Mouse (Mus musculus) forebrain, embryonic 11.5 days (tissue): ENCODE results near the gene Bicral. TPM values are rescaled to one million over a fixed set of nuclear protein-coding genes. Genes with fewer than 3 reads are reported as not detected.

ENCODE experiments used
- ATAC-seq: fragments of 200-750 bp; cut with Nextera tagmentation; replicated peaks from 2 replicates; pipeline ENCODE4 v1.8.0; 2017; ENCODE audit warnings: moderate TSS enrichment; ENCODE audit not compliant: low FRiP score
- DNase-seq: peaks from one replicate; pipeline ENCODE4 v3.0.0-alpha.2; 2017; ENCODE audit warnings: low spot score
- H3K27ac ChIP-seq: fragments of 300-500 bp; sonication (generic); 2 replicates; pipeline ENCODE4 v1.5.1; 2014; ENCODE audit warnings: low read depth, low read length
- H3K27me3 ChIP-seq: fragments of 300-500 bp; sonication (generic); 2 replicates; pipeline ENCODE4 v1.6.1; 2014; ENCODE audit warnings: mild to moderate bottlenecking, low read length, mixed read lengths; ENCODE audit not compliant: control insufficient read depth, insufficient read depth
- H3K36me3 ChIP-seq: fragments of 300-500 bp; sonication (generic); 2 replicates; pipeline ENCODE4 v1.6.1; 2014; ENCODE audit warnings: mild to moderate bottlenecking, low read length, moderate library complexity, mixed read lengths; ENCODE audit not compliant: control insufficient read depth, insufficient read depth
- H3K4me1 ChIP-seq: fragments of 300-500 bp; sonication (generic); replicated peaks from 2 replicates; pipeline ENCODE4 v1.6.1; 2014; ENCODE audit warnings: low read length, mixed read lengths; ENCODE audit not compliant: control insufficient read depth, insufficient read depth
- H3K4me2 ChIP-seq: fragments of 300-500 bp; sonication (generic); 2 replicates; pipeline ENCODE4 v1.6.1; 2014; ENCODE audit warnings: low read depth, mild to moderate bottlenecking, low read length, moderate library complexity, mixed read lengths; ENCODE audit not compliant: severe bottlenecking
- H3K4me3 ChIP-seq: fragments of 300-500 bp; sonication (generic); 2 replicates; pipeline ENCODE4 v1.5.1; 2014; ENCODE audit warnings: low read depth, low read length
- H3K9ac ChIP-seq: fragments of 300-500 bp; sonication (generic); 2 replicates; pipeline ENCODE4 v1.6.1; 2014; ENCODE audit warnings: low read length
- H3K9me3 ChIP-seq: fragments of 300-500 bp; sonication (generic); 2 replicates; pipeline ENCODE4 v1.6.1; 2016; ENCODE audit warnings: low read length, mixed read lengths; ENCODE audit not compliant: control insufficient read depth
- WGBS: fragments of 180-500 bp; shearing (Covaris S2); extraction: QIAGEN DNeasy Blood & Tissue Kit; methylation state at CpG from one replicate; pipeline ENCODE4 v1.1.7; 2014; 5-methylcytosine and 5-hydroxymethylcytosine counted together
- polyA plus RNA-seq: library from polyadenylated mRNA; unstranded; fragments of >200 nt; fragmentation: Nextera tagmentation; extraction: Ambion mirVana; gene quantifications from 2 replicates; pipeline ENCODE4 v1.2.1, GENCODE M21; 2014

The Bicral gene
- polyA plus RNA-seq, 1 experiment from 2014 or later = 7.2 TPM

GRCm38 (mm10) chr17:46879841-46880311 lies 21.6 kb upstream of the Bicral start:
- H3K36me3 ChIP-seq = no peaks in the 10 kb centered on the region
- H3K9me3 ChIP-seq = no peaks in the 10 kb centered on the region; the same call in 1 of the 2 replicates
- ATAC-seq (no peak), DNase-seq (no peak)
- H3K9ac ChIP-seq = no peak overlapping the region
- no peak overlapping the region for H3K4me3 ChIP-seq
- H3K27ac ChIP-seq = no peak overlapping the region
- no peak overlapping the region for H3K4me2 ChIP-seq
- WGBS = 79% methylated on average over 14 of the region's 14 CpGs
- no peaks in the 10 kb centered on the region for H3K4me1 ChIP-seq
- H3K27me3 ChIP-seq = no peaks in the 10 kb centered on the region

GRCm38 (mm10) chr17:46877061-46877460 lies 18.8 kb upstream of the Bicral start:
- DNase-seq (no peak), ATAC-seq (no peak)
- H3K27ac ChIP-seq = no peak overlapping the region
- no peaks in the 10 kb centered on the region for H3K4me1 ChIP-seq
- no peak overlapping the region for H3K4me3 ChIP-seq
- H3K9ac ChIP-seq = no peak overlapping the region
- 86% methylated on average over 5 of the region's 5 CpGs for WGBS
- H3K27me3 ChIP-seq = no peaks in the 10 kb centered on the region
- no peaks in the 10 kb centered on the region; the same call in 1 of the 2 replicates for H3K9me3 ChIP-seq
- H3K36me3 ChIP-seq = no peaks in the 10 kb centered on the region
- H3K4me2 ChIP-seq = no peak overlapping the region

- H3K4me2 ChIP-seq = no peak overlapping the region
- DNase-seq = no peak
- WGBS = 80% methylated on average over 8 of the region's 8 CpGs
- H3K27ac ChIP-seq = no peak overlapping the region
- no peaks in the 10 kb centered on the region; the same call in 1 of the 2 replicates for H3K9me3 ChIP-seq
- no peak overlapping the region for H3K9ac ChIP-seq
- H3K4me1 ChIP-seq = no peaks in the 10 kb centered on the region
- H3K36me3 ChIP-seq = no peaks in the 10 kb centered on the region
- H3K4me3 ChIP-seq = no peak overlapping the region
- no peaks in the 10 kb centered on the region for H3K27me3 ChIP-seq
- no peak for ATAC-seq
Observed at GRCm38 (mm10) chr17:46876371-46876950, 18.2 kb upstream of the Bicral start.

GRCm38 (mm10) chr17:46875626-46876025 lies 17.3 kb upstream of the Bicral start:
- no peaks in the 10 kb centered on the region for H3K36me3 ChIP-seq
- H3K4me1 ChIP-seq = no peaks in the 10 kb centered on the region
- no peak overlapping the region for H3K4me2 ChIP-seq
- no peak for ATAC-seq
- no peak overlapping the region for H3K4me3 ChIP-seq
- no peak overlapping the region for H3K27ac ChIP-seq
- WGBS = 70% methylated on average over 3 of the region's 3 CpGs
- no peak overlapping the region for H3K9ac ChIP-seq
- no peaks in the 10 kb centered on the region for H3K27me3 ChIP-seq
- H3K9me3 ChIP-seq = no peaks in the 10 kb centered on the region; the same call in 1 of the 2 replicates
- no peak for DNase-seq

GRCm38 (mm10) chr17:46874133-46874532 lies 15.9 kb upstream of the Bicral start:
- 57% methylated on average over 10 of the region's 10 CpGs for WGBS
- Histone ChIP-seq H3K4me1 (no peaks in the 10 kb centered on the region), H3K27ac (no peak overlapping the region), H3K4me2 (no peak overlapping the region), H3K36me3 (no peaks in the 10 kb centered on the region), H3K4me3 (no peak overlapping the region), H3K27me3 (no peaks in the 10 kb centered on the region), H3K9ac (no peak overlapping the region), H3K9me3 (no peaks in the 10 kb centered on the region; the same call in 1 of the 2 replicates)
- DNase-seq (no peak), ATAC-seq (no peak)

GRCm38 (mm10) chr17:46872806-46873205 lies 14.5 kb upstream of the Bicral start:
- DNase-seq = no peak
- Histone ChIP-seq H3K4me1 (no peaks in the 10 kb centered on the region), H3K9ac (no peak overlapping the region), H3K27me3 (no peaks in the 10 kb centered on the region), H3K4me2 (no peak overlapping the region), H3K27ac (no peak overlapping the region), H3K9me3 (no peaks in the 10 kb centered on the region; the same call in 1 of the 2 replicates), H3K36me3 (no peaks in the 10 kb centered on the region), H3K4me3 (no peak overlapping the region)
- WGBS = 79% methylated on average over 7 of the region's 7 CpGs
- no peak for ATAC-seq

GRCm38 (mm10) chr17:46870913-46871312 lies 12.6 kb upstream of the Bicral start:
- Histone ChIP-seq H3K9ac (no peak overlapping the region), H3K9me3 (no peaks in the 10 kb centered on the region; the same call in 1 of the 2 replicates), H3K4me2 (no peak overlapping the region), H3K4me1 (no peaks in the 10 kb centered on the region), H3K4me3 (no peak overlapping the region), H3K27me3 (no peaks in the 10 kb centered on the region), H3K36me3 (no peaks in the 10 kb centered on the region), H3K27ac (no peak overlapping the region)
- DNase-seq (no peak), ATAC-seq (no peak)
- WGBS = 67% methylated on average over 1 of the region's 1 CpGs

- Histone ChIP-seq H3K9ac (no peak overlapping the region), H3K27ac (no peak overlapping the region), H3K4me2 (no peak overlapping the region), H3K4me3 (no peak overlapping the region), H3K9me3 (no peaks in the 10 kb centered on the region; the same call in 1 of the 2 replicates), H3K36me3 (no peaks in the 10 kb centered on the region), H3K4me1 (no peaks in the 10 kb centered on the region), H3K27me3 (no peaks in the 10 kb centered on the region)
- WGBS = 94% methylated on average over 5 of the region's 5 CpGs
- no peak for ATAC-seq
- DNase-seq = no peak
Observed at GRCm38 (mm10) chr17:46870204-46870798, 12.0 kb upstream of the Bicral start.

GRCm38 (mm10) chr17:46866836-46867235 lies 8.6 kb upstream of the Bicral start:
- no peak overlapping the region for H3K27ac ChIP-seq
- no peak for DNase-seq
- no peak overlapping the region for H3K4me3 ChIP-seq
- H3K9ac ChIP-seq = no peak overlapping the region
- H3K27me3 ChIP-seq = no peaks in the 10 kb centered on the region
- ATAC-seq = no peak
- no peaks in the 10 kb centered on the region for H3K4me1 ChIP-seq
- no peaks in the 10 kb centered on the region for H3K36me3 ChIP-seq
- no peak overlapping the region for H3K4me2 ChIP-seq
- 91% methylated on average over 12 of the region's 12 CpGs for WGBS
- H3K9me3 ChIP-seq = no peaks in the 10 kb centered on the region
